ENCODE assay signal across 8 mouse cellular contexts in genomic region chr2:32928235-32928946, GRCm38 (mm10). TPM values are rescaled to one million over a fixed set of nuclear protein-coding genes. Genes with fewer than 3 reads are reported as not detected.
DNase-seq lines count a peak whose midpoint lies in the region; ATAC-seq lines count a peak whose summit lies in the region.

No protein-coding gene starts in this region.

- H3K4me3 ChIP-seq in embryonic facial prominence, embryonic 15.5 days (replicated peaks): no peak overlapping the region
- H3K4me3 ChIP-seq in heart, embryonic 15.5 days: no peak overlapping the region
- no peak overlapping the region for H3K4me3 ChIP-seq in liver, embryonic 13.5 days (replicated peaks)
- no peak overlapping the region for H3K4me3 ChIP-seq in neural tube, embryonic 11.5 days (ENCODE audit: low read depth, low read length)

- ATAC-seq in embryonic facial prominence, embryonic 15.5 days (ENCODE audit: insufficient number of reproducible peaks, low FRiP score, low TSS enrichment, low read depth): 0 out of 2 replicates have a peak, but pooled peaks have one; percentile 36
- peak; percentile 47; the same call in 1 of the 2 replicates for ATAC-seq in heart, embryonic 15.5 days (replicated peaks; ENCODE audit: insufficient number of reproducible peaks, insufficient read depth, low FRiP score, low read depth)
- ATAC-seq in liver, embryonic 13.5 days (ENCODE audit: low read depth): peak; percentile 42
- ATAC-seq in neural tube, embryonic 11.5 days (ENCODE audit: insufficient read depth, low FRiP score, low TSS enrichment): no peak

- peak; percentile 81 for DNase-seq in 416B (ENCODE audit: low read depth)
- peak; percentile 72 to 84 for DNase-seq in adrenal gland, postnatal 36 days
- DNase-seq in kidney, postnatal 14 days: peak; percentile 80
- DNase-seq in liver, embryonic 13.5 days: no peak
- peak; percentile 68 for DNase-seq in neural tube, embryonic 11.5 days (ENCODE audit: low spot score)
- DNase-seq in thymus, adult 18-20 months: peak; percentile 44 to 55

- no peak overlapping the region for H3K4me2 ChIP-seq in embryonic facial prominence, embryonic 15.5 days (replicated peaks)
- no peak overlapping the region for H3K4me2 ChIP-seq in heart, embryonic 15.5 days
- H3K4me2 ChIP-seq in liver, embryonic 13.5 days: no peak overlapping the region
- no peak overlapping the region for H3K4me2 ChIP-seq in neural tube, embryonic 11.5 days (ENCODE audit: low read depth)

- no peaks in the 10 kb centered on the region for H3K4me1 ChIP-seq in embryonic facial prominence, embryonic 15.5 days
- peaks cover 3% of the 10 kb centered on the region for H3K4me1 ChIP-seq in heart, embryonic 15.5 days (replicated peaks)
- H3K4me1 ChIP-seq in liver, embryonic 13.5 days (replicated peaks): peaks cover 13% of the 10 kb centered on the region
- H3K4me1 ChIP-seq in neural tube, embryonic 11.5 days (ENCODE audit: control insufficient read depth, insufficient read depth, low read length): no peaks in the 10 kb centered on the region

- no peak overlapping the region for H3K27ac ChIP-seq in embryonic facial prominence, embryonic 15.5 days (replicated peaks)
- peak overlapping the region; percentile 42; the same call in 1 of the 2 replicates for H3K27ac ChIP-seq in heart, embryonic 15.5 days
- H3K27ac ChIP-seq in liver, embryonic 13.5 days: peak overlapping the region; percentile 70; the same call in 1 of the 2 replicates
- no peak overlapping the region for H3K27ac ChIP-seq in neural tube, embryonic 11.5 days (ENCODE audit: low read depth, low read length)

- H3K36me3 ChIP-seq in embryonic facial prominence, embryonic 15.5 days: peaks cover 44% of the 10 kb centered on the region
- peaks cover 23% of the 10 kb centered on the region; the same call in 1 of the 2 replicates for H3K36me3 ChIP-seq in heart, embryonic 15.5 days
- peaks cover 13% of the 10 kb centered on the region for H3K36me3 ChIP-seq in liver, embryonic 13.5 days
- no peaks in the 10 kb centered on the region; the same call in 1 of the 2 replicates for H3K36me3 ChIP-seq in neural tube, embryonic 11.5 days (ENCODE audit: control insufficient read depth, insufficient read depth, low read length)

- H3K9ac ChIP-seq in embryonic facial prominence, embryonic 15.5 days: no peak overlapping the region
- H3K9ac ChIP-seq in heart, embryonic 15.5 days: no peak overlapping the region
- no peak overlapping the region for H3K9ac ChIP-seq in liver, embryonic 13.5 days
- H3K9ac ChIP-seq in neural tube, embryonic 11.5 days (ENCODE audit: low read length): no peak overlapping the region

- no peaks in the 10 kb centered on the region for H3K9me3 ChIP-seq in embryonic facial prominence, embryonic 15.5 days (replicated peaks)
- no peaks in the 10 kb centered on the region for H3K9me3 ChIP-seq in heart, embryonic 15.5 days (replicated peaks)
- no peaks in the 10 kb centered on the region for H3K9me3 ChIP-seq in liver, embryonic 13.5 days (replicated peaks)
- H3K9me3 ChIP-seq in neural tube, embryonic 11.5 days (ENCODE audit: control insufficient read depth, low read length): no peaks in the 10 kb centered on the region

- WGBS in embryonic facial prominence, embryonic 15.5 days: 31% methylated on average over 10 of the region's 10 CpGs
- 30% methylated on average over 10 of the region's 10 CpGs for WGBS in heart, embryonic 15.5 days
- WGBS in liver, embryonic 13.5 days (ENCODE audit: insufficient replicate concordance): 37% methylated on average over 10 of the region's 10 CpGs
- 30% methylated on average over 10 of the region's 10 CpGs for WGBS in neural tube, embryonic 11.5 days

- no peaks in the 10 kb centered on the region for H3K27me3 ChIP-seq in embryonic facial prominence, embryonic 15.5 days
- no peaks in the 10 kb centered on the region for H3K27me3 ChIP-seq in heart, embryonic 15.5 days
- H3K27me3 ChIP-seq in liver, embryonic 13.5 days: no peaks in the 10 kb centered on the region
- no peaks in the 10 kb centered on the region for H3K27me3 ChIP-seq in neural tube, embryonic 11.5 days (ENCODE audit: control insufficient read depth, insufficient read depth, low read length)

RNA-seq across cellular contexts. Expression of gene Rpl12, which starts 33.0 kb away (rescaled TPM):
- total RNA-seq in adrenal gland, postnatal 36 days (2021): 100 to 1,000 TPM; 165 to 189 TPM
- polyA plus RNA-seq in embryonic facial prominence, embryonic 15.5 days (2015; fragmentation: Nextera tagmentation; extraction: Ambion mirVana): 141 and 176 TPM in 2 replicates
- 79.3 and 89.3 TPM in 2 replicates for polyA plus RNA-seq in heart, embryonic 15.5 days (2015; fragmentation: Nextera tagmentation; extraction: Ambion mirVana)
- polyA plus RNA-seq in liver, embryonic 13.5 days (2015; fragmentation: Nextera tagmentation; extraction: Ambion mirVana): 141 and 148 TPM in 2 replicates
- 147 and 152 TPM in 2 replicates for polyA plus RNA-seq in neural tube, embryonic 11.5 days (2014; fragmentation: Nextera tagmentation; extraction: Ambion mirVana)

RNA-seq across cellular contexts. Expression of gene Lrsam1, which starts 33.0 kb away (rescaled TPM):
- 10 to 100 TPM; 18.4 to 27.1 TPM for total RNA-seq in adrenal gland, postnatal 36 days (2021)
- 13.1 and 15.3 TPM in 2 replicates for polyA plus RNA-seq in embryonic facial prominence, embryonic 15.5 days (2015; fragmentation: Nextera tagmentation; extraction: Ambion mirVana)
- polyA plus RNA-seq in heart, embryonic 15.5 days (2015; fragmentation: Nextera tagmentation; extraction: Ambion mirVana): 8.3 and 9.3 TPM in 2 replicates
- polyA plus RNA-seq in liver, embryonic 13.5 days (2015; fragmentation: Nextera tagmentation; extraction: Ambion mirVana): 2.0 and 3.0 TPM in 2 replicates
- 10.2 and 12.6 TPM in 2 replicates for polyA plus RNA-seq in neural tube, embryonic 11.5 days (2014; fragmentation: Nextera tagmentation; extraction: Ambion mirVana)

RNA-seq across cellular contexts. Expression of gene Fam129b, which starts 52.5 kb away (rescaled TPM):
- 10 to 100 TPM; 15.8 to 32.3 TPM for total RNA-seq in adrenal gland, postnatal 36 days (2021)
- polyA plus RNA-seq in embryonic facial prominence, embryonic 15.5 days (2015; fragmentation: Nextera tagmentation; extraction: Ambion mirVana): 103 and 111 TPM in 2 replicates
- 43.0 and 57.4 TPM in 2 replicates for polyA plus RNA-seq in heart, embryonic 15.5 days (2015; fragmentation: Nextera tagmentation; extraction: Ambion mirVana)
- 7.0 and 7.6 TPM in 2 replicates for polyA plus RNA-seq in liver, embryonic 13.5 days (2015; fragmentation: Nextera tagmentation; extraction: Ambion mirVana)
- 17.0 and 17.2 TPM in 2 replicates for polyA plus RNA-seq in neural tube, embryonic 11.5 days (2014; fragmentation: Nextera tagmentation; extraction: Ambion mirVana)

RNA-seq across cellular contexts. Expression of gene Slc2a8, which starts 53.5 kb away (rescaled TPM):
- total RNA-seq in adrenal gland, postnatal 36 days (2021): 10 to 100 TPM; 18.8 to 19.4 TPM
- polyA plus RNA-seq in embryonic facial prominence, embryonic 15.5 days (2015; fragmentation: Nextera tagmentation; extraction: Ambion mirVana): 22.2 and 25.2 TPM in 2 replicates
- polyA plus RNA-seq in heart, embryonic 15.5 days (2015; fragmentation: Nextera tagmentation; extraction: Ambion mirVana): 20.4 and 23.6 TPM in 2 replicates
- polyA plus RNA-seq in liver, embryonic 13.5 days (2015; fragmentation: Nextera tagmentation; extraction: Ambion mirVana): 9.0 and 9.9 TPM in 2 replicates
- 12.4 and 13.3 TPM in 2 replicates for polyA plus RNA-seq in neural tube, embryonic 11.5 days (2014; fragmentation: Nextera tagmentation; extraction: Ambion mirVana)

Comparison
In these comparisons a context has a peak if more than half of its experiments do, and no peak if none do; other contexts are left out.
1. H3K27ac ChIP-seq: peak in heart, embryonic 15.5 days (single experiment) and liver, embryonic 13.5 days (single experiment); none in embryonic facial prominence, embryonic 15.5 days (single experiment) and neural tube, embryonic 11.5 days (single experiment).